Mouse (Mus musculus) heart, adult 2 months (tissue): ENCODE data around the gene Aldh3b1. TPM values are rescaled to one million over a fixed set of nuclear protein-coding genes. Genes with fewer than 3 reads are reported as not detected.
"Not testable (repeated sequence)": the region's sequence is repeated elsewhere in the genome, so short reads cannot be mapped to it uniquely, and the experiment has no call there.

Experiments used
- DNase-seq, 2 experiments: peaks; one replicate each; pipeline ENCODE4 v3.0.0; 2021
- H3K27ac ChIP-seq: fragments of 200-600 bp; 2 replicates; pipeline ENCODE4 v1.8.1; 2022
- H3K27me3 ChIP-seq: fragments of 200-500 bp; 2 replicates; pipeline ENCODE4 v1.6.1; 2012; ENCODE audit warnings: mild to moderate bottlenecking, low read length, inconsistent platforms, mixed read lengths; ENCODE audit not compliant: control insufficient read depth, insufficient read depth
- H3K36me3 ChIP-seq: fragments of 200-500 bp; 2 replicates; pipeline ENCODE4 v1.6.1; 2012; ENCODE audit warnings: low read length, inconsistent platforms; ENCODE audit not compliant: control insufficient read depth, insufficient read depth
- H3K4me1 ChIP-seq: fragments of 200-500 bp; 2 replicates; pipeline ENCODE4 v1.6.1; 2011; ENCODE audit warnings: low read length; ENCODE audit not compliant: control insufficient read depth, insufficient read depth
- H3K4me3 ChIP-seq: fragments of 200-600 bp; 2 replicates; pipeline ENCODE4 v1.8.1; 2022
- H3K79me2 ChIP-seq: fragments of 200-500 bp; replicated peaks from 2 replicates; pipeline ENCODE4 v1.6.1; 2012; ENCODE audit warnings: mild to moderate bottlenecking, inconsistent platforms, low read length, moderate library complexity, mixed read lengths; ENCODE audit not compliant: control insufficient read depth, insufficient read depth
- H3K9ac ChIP-seq: fragments of 200-500 bp; 2 replicates; pipeline ENCODE4 v1.6.1; 2012; ENCODE audit warnings: low read depth, mild to moderate bottlenecking, control low read depth, inconsistent platforms, low read length, mixed read lengths
- CTCF ChIP-seq: fragments of 200-600 bp; IDR thresholded peaks from 2 replicates; pipeline ENCODE4 v1.8.1; 2022; ENCODE audit warnings: antibody characterized with exemption, mild to moderate bottlenecking, moderate library complexity
- EP300 ChIP-seq: fragments of 200-500 bp; IDR thresholded peaks from 2 replicates; pipeline ENCODE4 v1.6.1; 2011; ENCODE audit warnings: low read depth, low read length, control low read depth; ENCODE audit not compliant: insufficient read depth
- POLR2A ChIP-seq: fragments of 200-500 bp; IDR thresholded peaks from 2 replicates; pipeline ENCODE4 v1.6.1; 2011; ENCODE audit warnings: mild to moderate bottlenecking, low read depth, low read length, control low read depth; ENCODE audit not compliant: insufficient read depth
- WGBS: fragments of 180-500 bp; shearing (Covaris S2); methylation state at CpG from one replicate; pipeline ENCODE4 v1.1.7; 2018; 5-methylcytosine and 5-hydroxymethylcytosine counted together
- intact Hi-C: fragments of 180-260 bp; cut with DNase I; formaldehyde crosslinking; loops from one replicate; pipeline ENCODE4 v1.15.1; 2025
- long read RNA-seq: library from polyadenylated mRNA; stranded (forward); transcript quantifications from one replicate; pipeline ENCODE4 v2.0.0, GENCODE M21; 2021
- polyA plus RNA-seq: library from polyadenylated mRNA; depleted of rRNA; stranded (reverse); fragments of >200 nt; gene quantifications from 2 replicates; pipeline ENCODE4 v1.2.3, GENCODE M21; 2012; rRNA removed
- total RNA-seq, 2 experiments: library from RNA; stranded (reverse); gene quantifications; 2 replicates each; pipeline ENCODE4 v1.2.3; 2021

Aldh3b1 gene
- total RNA-seq (1 to 10 TPM; 1.6 to 1.7 TPM), polyA plus RNA-seq (3.1 and 4.8 TPM in 2 replicates)
- long read RNA-seq, partial matches to known transcripts: 0 of 3 reads
- long read RNA-seq, other reads (novel, unspliced or antisense): 0 of 3 reads

GRCm38 (mm10) chr19:3929211-3929941 is at the start of gene Aldh3b1:
Gene Aldh3b1 (minus strand): TSS chr19:3929808.
- peak; percentile 32; the same call in 1 of the 2 replicates for TF ChIP-seq POLR2A
- TF ChIP-seq EP300: no peak
- TF ChIP-seq CTCF: no peak
- Histone ChIP-seq H3K4me3 (peak within 1 kb of the TSS; percentile 5; the same call in 1 of the 2 replicates), H3K27ac (peak within 1 kb of the TSS; percentile 84), H3K4me1 (peaks cover 19% of the 10 kb centered on the region), H3K36me3 (no peaks in the 10 kb centered on the region), H3K79me2 (no peaks in the 10 kb centered on the region), H3K27me3 (no peaks in the 10 kb centered on the region), H3K9ac (peak within 1 kb of the TSS; percentile 22; the same call in 1 of the 2 replicates)
- peak; percentile 93 to 94 for DNase-seq
- WGBS: 7% methylated on average over 12 of the region's 12 CpGs
- intact Hi-C loops: no loop called here

GRCm38 (mm10) chr19:3975866-3976265 is 46.3 kb upstream of the Aldh3b1 start:
- TF ChIP-seq EP300: no peak
- H3K36me3 ChIP-seq: no peaks in the 10 kb centered on the region
- no peak overlapping the region for H3K27ac ChIP-seq
- WGBS: 79% methylated on average over 2 of the region's 2 CpGs
- H3K27me3 ChIP-seq: no peaks in the 10 kb centered on the region
- intact Hi-C loops: no loop called here
- no peaks in the 10 kb centered on the region for H3K79me2 ChIP-seq
- H3K4me1 ChIP-seq: peaks cover 1% of the 10 kb centered on the region; the same call in 1 of the 2 replicates
- DNase-seq: no peak
- H3K4me3 ChIP-seq: no peak overlapping the region
- H3K9ac ChIP-seq: no peak overlapping the region

- H3K36me3 ChIP-seq, DNase-seq, H3K27ac ChIP-seq, intact Hi-C loops, H3K4me3 ChIP-seq, H3K9ac ChIP-seq, H3K79me2 ChIP-seq, H3K27me3 ChIP-seq, H3K4me1 ChIP-seq: not testable (repeated sequence)
- 81% methylated on average over 6 of the region's 6 CpGs for WGBS
Observed at GRCm38 (mm10) chr19:3974608-3975007, 45.0 kb upstream of the Aldh3b1 start.

GRCm38 (mm10) chr19:3972229-3972628 is 42.6 kb upstream of the Aldh3b1 start, which contains the start of gene Aldh3b2:
Gene Aldh3b2 (plus strand): TSS chr19:3972328.
- Histone ChIP-seq H3K27me3 (no peaks in the 10 kb centered on the region), H3K27ac (no peak within 1 kb of the TSS), H3K9ac (no peak within 1 kb of the TSS), H3K4me1 (no peaks in the 10 kb centered on the region), H3K79me2 (no peaks in the 10 kb centered on the region), H3K36me3 (no peaks in the 10 kb centered on the region), H3K4me3 (no peak within 1 kb of the TSS)
- no peak for DNase-seq
- TF ChIP-seq EP300 (no peak), CTCF (no peak), POLR2A (no peak)
- WGBS: 63% methylated on average over 9 of the region's 9 CpGs
- intact Hi-C loops: no loop called here

- no peak overlapping the region for H3K9ac ChIP-seq
- DNase-seq: no peak
- H3K27me3 ChIP-seq: no peaks in the 10 kb centered on the region
- H3K27ac ChIP-seq: no peak overlapping the region
- no peaks in the 10 kb centered on the region for H3K36me3 ChIP-seq
- intact Hi-C loops: no loop called here
- TF ChIP-seq EP300 (no peak), POLR2A (no peak), CTCF (no peak)
- H3K4me3 ChIP-seq: no peak overlapping the region
- H3K4me1 ChIP-seq: no peaks in the 10 kb centered on the region
- WGBS: 43% methylated on average over 3 of the region's 3 CpGs
- no peaks in the 10 kb centered on the region for H3K79me2 ChIP-seq
Observed at GRCm38 (mm10) chr19:3967258-3967657, 37.6 kb upstream of the Aldh3b1 start.

- no peak for DNase-seq
- intact Hi-C loops: no loop called here
- Histone ChIP-seq H3K27me3 (no peaks in the 10 kb centered on the region), H3K79me2 (no peaks in the 10 kb centered on the region), H3K27ac (no peak overlapping the region), H3K36me3 (no peaks in the 10 kb centered on the region), H3K9ac (no peak overlapping the region), H3K4me3 (no peak overlapping the region), H3K4me1 (no peaks in the 10 kb centered on the region)
- 70% methylated on average over 11 of the region's 11 CpGs for WGBS
- TF ChIP-seq CTCF: peak; percentile 11; the same call in 1 of the 2 replicates
- no peak for TF ChIP-seq POLR2A
- no peak for TF ChIP-seq EP300
Observed at GRCm38 (mm10) chr19:3966330-3967075, 36.9 kb upstream of the Aldh3b1 start.
